Mouse (Mus musculus): ENCODE measurements at regions not wholly inside any gene's neighbourhood (a gene's known extent, or its start where the extent isn't known, plus 50 kb on each side); places are given as distances from the start of the nearest gene placed in this dataset.

GRCm38 (mm10) chr16:71812840-71813239, 495.3 kb upstream of the Robo1 start:
- Histone ChIP-seq H3K4me1 (no peaks in the 10 kb centered on the region), H3K27ac (no peak overlapping the region), H3K27me3 (no peaks in the 10 kb centered on the region), H3K36me3 (no peaks in the 10 kb centered on the region), H3K4me2 (replicated peaks) (no peak overlapping the region), H3K4me3 (no peak overlapping the region), H3K9ac (no peak overlapping the region), H3K9me3 (no peaks in the 10 kb centered on the region)
- 82% methylated on average over 5 of the region's 5 CpGs for WGBS
- no peak for ATAC-seq (ENCODE audit: insufficient number of reproducible peaks, insufficient read depth, low FRiP score, low TSS enrichment)

- Histone ChIP-seq H3K36me3 (no peaks in the 10 kb centered on the region), H3K9ac (no peak overlapping the region), H3K4me1 (no peaks in the 10 kb centered on the region), H3K4me2 (replicated peaks) (no peak overlapping the region), H3K4me3 (no peak overlapping the region), H3K27ac (no peak overlapping the region), H3K9me3 (no peaks in the 10 kb centered on the region), H3K27me3 (no peaks in the 10 kb centered on the region)
- no peak for ATAC-seq (ENCODE audit: insufficient number of reproducible peaks, insufficient read depth, low FRiP score, low TSS enrichment)
- 77% methylated on average over 2 of the region's 2 CpGs for WGBS
Measured at GRCm38 (mm10) chr16:71835325-71835724, 472.8 kb upstream of the Robo1 start.

- Histone ChIP-seq H3K36me3 (no peaks in the 10 kb centered on the region), H3K27me3 (no peaks in the 10 kb centered on the region), H3K27ac (no peak overlapping the region), H3K4me3 (no peak overlapping the region), H3K4me1 (no peaks in the 10 kb centered on the region), H3K9me3 (no peaks in the 10 kb centered on the region), H3K4me2 (replicated peaks) (no peak overlapping the region), H3K9ac (no peak overlapping the region)
- 80% methylated on average over 3 of the region's 3 CpGs for WGBS
- ATAC-seq (ENCODE audit: insufficient number of reproducible peaks, insufficient read depth, low FRiP score, low TSS enrichment), result peak; percentile 47; the same call in 1 of the 2 replicates
Measured at GRCm38 (mm10) chr16:71850097-71850496, 458.0 kb upstream of the Robo1 start.

- Histone ChIP-seq H3K4me3 (no peak overlapping the region), H3K4me2 (replicated peaks) (no peak overlapping the region), H3K4me1 (no peaks in the 10 kb centered on the region), H3K9ac (no peak overlapping the region), H3K36me3 (no peaks in the 10 kb centered on the region), H3K9me3 (no peaks in the 10 kb centered on the region), H3K27me3 (no peaks in the 10 kb centered on the region), H3K27ac (no peak overlapping the region)
- ATAC-seq (ENCODE audit: insufficient number of reproducible peaks, insufficient read depth, low FRiP score, low TSS enrichment), result no peak
- WGBS, result 51% methylated on average over 3 of the region's 3 CpGs
Measured at GRCm38 (mm10) chr16:71851590-71852190, 456.4 kb upstream of the Robo1 start.

- Histone ChIP-seq H3K27me3 (no peaks in the 10 kb centered on the region), H3K4me1 (no peaks in the 10 kb centered on the region), H3K36me3 (no peaks in the 10 kb centered on the region), H3K4me2 (replicated peaks) (no peak overlapping the region), H3K9me3 (no peaks in the 10 kb centered on the region), H3K27ac (no peak overlapping the region), H3K4me3 (no peak overlapping the region), H3K9ac (no peak overlapping the region)
- no peak for ATAC-seq (ENCODE audit: insufficient number of reproducible peaks, insufficient read depth, low FRiP score, low TSS enrichment)
Measured at GRCm38 (mm10) chr16:71857877-71858276, 450.2 kb upstream of the Robo1 start.

GRCm38 (mm10) chr16:71860205-71860604, 447.9 kb upstream of the Robo1 start:
- H3K4me2 ChIP-seq (replicated peaks), result no peak overlapping the region
- no peaks in the 10 kb centered on the region for H3K36me3 ChIP-seq
- H3K4me3 ChIP-seq, result no peak overlapping the region
- ATAC-seq (ENCODE audit: insufficient number of reproducible peaks, insufficient read depth, low FRiP score, low TSS enrichment), result no peak
- no peaks in the 10 kb centered on the region for H3K9me3 ChIP-seq
- H3K27me3 ChIP-seq, result no peaks in the 10 kb centered on the region
- H3K27ac ChIP-seq, result no peak overlapping the region
- no peak overlapping the region for H3K9ac ChIP-seq
- WGBS, result 88% methylated on average over 2 of the region's 2 CpGs
- H3K4me1 ChIP-seq, result no peaks in the 10 kb centered on the region

- WGBS, result 50% methylated on average over 4 of the region's 4 CpGs
- Histone ChIP-seq H3K27ac (no peak overlapping the region), H3K4me2 (replicated peaks) (no peak overlapping the region), H3K36me3 (no peaks in the 10 kb centered on the region), H3K4me3 (no peak overlapping the region), H3K9ac (no peak overlapping the region), H3K27me3 (no peaks in the 10 kb centered on the region), H3K4me1 (no peaks in the 10 kb centered on the region), H3K9me3 (no peaks in the 10 kb centered on the region)
- ATAC-seq (ENCODE audit: insufficient number of reproducible peaks, insufficient read depth, low FRiP score, low TSS enrichment), result no peak
Measured at GRCm38 (mm10) chr16:71885701-71886100, 422.4 kb upstream of the Robo1 start.

GRCm38 (mm10) chr16:71889679-71890078, 418.4 kb upstream of the Robo1 start:
- Histone ChIP-seq H3K4me3 (no peak overlapping the region), H3K9ac (no peak overlapping the region), H3K4me1 (0 out of 2 replicates have a peak, but pooled peaks cover 3% of the 10 kb centered on the region), H3K4me2 (replicated peaks) (no peak overlapping the region), H3K27me3 (no peaks in the 10 kb centered on the region), H3K36me3 (no peaks in the 10 kb centered on the region), H3K9me3 (no peaks in the 10 kb centered on the region), H3K27ac (no peak overlapping the region)
- ATAC-seq (ENCODE audit: insufficient number of reproducible peaks, insufficient read depth, low FRiP score, low TSS enrichment), result no peak
- 79% methylated on average over 2 of the region's 2 CpGs for WGBS

GRCm38 (mm10) chr16:71923111-71923510, 385.0 kb upstream of the Robo1 start:
- H3K4me2 ChIP-seq (replicated peaks), result no peak overlapping the region
- H3K4me1 ChIP-seq, result no peaks in the 10 kb centered on the region
- H3K27ac ChIP-seq, result no peak overlapping the region
- no peaks in the 10 kb centered on the region for H3K27me3 ChIP-seq
- no peaks in the 10 kb centered on the region for H3K36me3 ChIP-seq
- H3K9ac ChIP-seq, result no peak overlapping the region
- H3K4me3 ChIP-seq, result no peak overlapping the region
- WGBS, result 92% methylated on average over 13 of the region's 13 CpGs
- ATAC-seq (ENCODE audit: insufficient number of reproducible peaks, insufficient read depth, low FRiP score, low TSS enrichment), result no peak
- H3K9me3 ChIP-seq, result no peaks in the 10 kb centered on the region

- no peak overlapping the region for H3K27ac ChIP-seq
- H3K4me2 ChIP-seq (replicated peaks), result no peak overlapping the region
- no peaks in the 10 kb centered on the region for H3K27me3 ChIP-seq
- H3K4me1 ChIP-seq, result peaks cover 4% of the 10 kb centered on the region; the same call in 1 of the 2 replicates
- WGBS, result 46% methylated on average over 2 of the region's 2 CpGs
- H3K9ac ChIP-seq, result no peak overlapping the region
- no peaks in the 10 kb centered on the region for H3K9me3 ChIP-seq
- H3K4me3 ChIP-seq, result no peak overlapping the region
- no peak for ATAC-seq (ENCODE audit: insufficient number of reproducible peaks, insufficient read depth, low FRiP score, low TSS enrichment)
- no peaks in the 10 kb centered on the region for H3K36me3 ChIP-seq
Measured at GRCm38 (mm10) chr16:71944165-71944564, 363.9 kb upstream of the Robo1 start.

- 32% methylated on average over 2 of the region's 2 CpGs for WGBS
- H3K9ac ChIP-seq, result no peak overlapping the region
- no peaks in the 10 kb centered on the region for H3K36me3 ChIP-seq
- no peak overlapping the region; the same call in 1 of the 2 replicates for H3K27ac ChIP-seq
- no peaks in the 10 kb centered on the region for H3K27me3 ChIP-seq
- H3K4me3 ChIP-seq, result no peak overlapping the region
- H3K4me1 ChIP-seq, result peaks cover 4% of the 10 kb centered on the region; the same call in 1 of the 2 replicates
- H3K4me2 ChIP-seq (replicated peaks), result no peak overlapping the region
- ATAC-seq (ENCODE audit: insufficient number of reproducible peaks, insufficient read depth, low FRiP score, low TSS enrichment), result no peak
- H3K9me3 ChIP-seq, result no peaks in the 10 kb centered on the region
Measured at GRCm38 (mm10) chr16:71944846-71945245, 363.3 kb upstream of the Robo1 start.

GRCm38 (mm10) chr16:71952879-71953406, 355.2 kb upstream of the Robo1 start:
- H3K9me3 ChIP-seq, result no peaks in the 10 kb centered on the region
- ATAC-seq (ENCODE audit: insufficient number of reproducible peaks, insufficient read depth, low FRiP score, low TSS enrichment), result no peak
- H3K27ac ChIP-seq, result no peak overlapping the region
- no peaks in the 10 kb centered on the region for H3K27me3 ChIP-seq
- no peak overlapping the region for H3K9ac ChIP-seq
- no peak overlapping the region for H3K4me3 ChIP-seq
- H3K4me2 ChIP-seq (replicated peaks), result no peak overlapping the region
- H3K4me1 ChIP-seq, result no peaks in the 10 kb centered on the region
- 79% methylated on average over 2 of the region's 2 CpGs for WGBS
- no peaks in the 10 kb centered on the region for H3K36me3 ChIP-seq
